Mouse (Mus musculus): ENCODE results near the gene Mrpl28. TPM values are rescaled to one million over a fixed set of nuclear protein-coding genes. Genes with fewer than 3 reads are reported as not detected.
"Not testable (repeated sequence)": the region's sequence is repeated elsewhere in the genome, so short reads cannot be mapped to it uniquely, and the experiment has no call there.

The Mrpl28 gene
- 10 to 100 TPM; 78.4 to 91.8 TPM for total RNA-seq (2021)
- long read RNA-seq, experiment 1, transcript Mrpl28-201 (5 exons, 1,068 nt): major isoform, 93 of 113 reads
- long read RNA-seq, experiment 1, partial matches to known transcripts: 10 of 113 reads
- long read RNA-seq, experiment 1, other reads (novel, unspliced or antisense): 8 of 113 reads
- long read RNA-seq, experiment 2, transcript Mrpl28-201 (5 exons, 1,068 nt): major isoform, 88 of 98 reads
- long read RNA-seq, experiment 2, partial matches to known transcripts: 4 of 98 reads
- long read RNA-seq, experiment 2, other reads (novel, unspliced or antisense): 3 of 98 reads

DNA sequence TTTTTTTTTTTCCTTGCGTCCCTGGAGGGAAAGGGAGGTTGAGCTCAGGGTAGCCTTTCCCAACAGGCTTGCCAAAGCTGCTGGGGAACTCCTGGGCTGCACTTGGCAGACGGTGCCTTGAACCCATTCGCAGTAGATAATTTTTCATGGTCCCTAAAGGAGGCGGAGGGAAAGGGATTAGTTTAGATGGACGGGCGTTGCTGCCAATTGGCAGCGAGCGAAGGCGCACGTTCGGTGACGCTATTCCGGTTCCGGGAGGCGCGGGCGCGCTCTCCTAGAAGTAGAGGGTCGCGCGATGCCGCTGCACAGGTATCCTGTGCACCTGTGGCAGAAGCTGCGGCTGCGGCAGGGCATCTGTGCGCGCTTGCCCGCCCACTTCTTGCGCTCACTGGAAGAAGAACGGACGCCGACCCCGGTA lies at the start of gene Mrpl28:
Gene Mrpl28 (plus strand): TSS at position 234 of the 418 bp plus-strand sequence.
- peak; percentile 73 to 83 for DNase-seq (ENCODE audit: low spot score in 2 of 2)

DNA sequence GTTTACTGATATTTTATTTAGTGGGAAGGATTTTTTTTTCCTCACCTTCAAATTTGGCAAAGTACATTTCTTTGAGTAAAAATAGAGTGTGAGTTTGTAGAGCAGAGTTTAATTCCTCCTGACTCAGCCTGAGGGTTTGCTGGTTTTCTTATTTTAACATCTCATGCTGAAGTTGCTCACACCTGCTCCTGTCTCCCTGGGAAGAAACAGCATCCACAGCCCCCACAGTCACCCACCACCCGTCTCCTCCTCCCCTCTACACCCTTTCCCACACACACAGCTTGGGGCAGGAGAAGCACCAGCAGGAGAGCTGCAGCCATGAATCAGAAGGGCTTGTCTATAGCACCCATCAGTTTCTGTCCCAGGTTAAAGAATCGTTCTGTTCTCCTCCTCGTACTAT lies 48.1 kb upstream of the Mrpl28 start:
- no peak for DNase-seq (ENCODE audit: low spot score in 2 of 2)

DNA sequence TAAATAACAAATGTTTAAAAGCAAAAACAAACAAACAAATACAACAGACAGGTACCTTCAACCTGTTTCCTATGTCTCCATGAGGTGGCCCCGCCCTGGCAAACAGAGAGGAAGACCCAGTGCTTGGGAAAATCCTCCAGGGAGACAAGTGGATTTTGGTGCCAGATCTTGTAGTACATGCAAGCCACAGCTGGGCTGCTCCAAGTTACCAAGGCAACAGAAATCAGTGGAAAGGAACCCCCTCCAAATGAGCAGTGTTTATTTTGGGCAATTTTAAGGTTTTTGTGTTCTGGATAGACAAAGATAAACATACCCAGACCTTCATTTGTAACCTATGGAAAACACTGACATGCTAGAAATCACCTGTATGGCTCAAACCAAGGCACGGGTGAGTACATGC lies 44.4 kb upstream of the Mrpl28 start:
- DNase-seq (ENCODE audit: low spot score in 2 of 2): no peak

DNA sequence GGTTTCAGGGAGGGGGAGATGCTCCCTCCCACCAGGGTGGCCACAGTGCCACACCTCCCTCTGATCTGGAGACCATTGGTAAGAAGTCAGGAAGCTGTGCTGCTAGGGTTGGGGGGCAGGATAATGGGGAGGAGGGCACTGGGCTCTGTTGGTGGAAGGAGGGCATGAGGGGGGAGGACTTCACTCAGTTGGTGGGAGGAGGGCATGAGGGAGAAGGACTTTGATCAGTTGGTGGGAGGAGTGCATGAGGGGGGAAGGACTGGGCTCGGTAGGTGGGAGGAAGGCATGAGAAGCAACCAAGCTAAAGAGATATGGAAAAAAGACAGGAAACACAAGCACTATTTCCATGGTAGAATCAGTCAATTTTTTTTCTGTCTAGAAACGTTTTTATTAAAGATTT lies 42.4 kb upstream of the Mrpl28 start:
- DNase-seq (ENCODE audit: low spot score in 2 of 2): no peak

- no peak for DNase-seq (ENCODE audit: low spot score in 2 of 2)
Measured at GRCm38 (mm10) chr17:26087059-26087564, 36.2 kb upstream of the Mrpl28 start.

GRCm38 (mm10) chr17:26089905-26090632 lies 33.2 kb upstream of the Mrpl28 start, which contains the start of gene Decr2:
Gene Decr2, minus strand, starts transcription at chr17:26090337.
- peak; percentile 39 to 87 for DNase-seq (ENCODE audit: low spot score in 2 of 2)

- no peak for DNase-seq (ENCODE audit: low spot score in 2 of 2)
Measured at GRCm38 (mm10) chr17:26094531-26095110, 28.7 kb upstream of the Mrpl28 start.

DNA sequence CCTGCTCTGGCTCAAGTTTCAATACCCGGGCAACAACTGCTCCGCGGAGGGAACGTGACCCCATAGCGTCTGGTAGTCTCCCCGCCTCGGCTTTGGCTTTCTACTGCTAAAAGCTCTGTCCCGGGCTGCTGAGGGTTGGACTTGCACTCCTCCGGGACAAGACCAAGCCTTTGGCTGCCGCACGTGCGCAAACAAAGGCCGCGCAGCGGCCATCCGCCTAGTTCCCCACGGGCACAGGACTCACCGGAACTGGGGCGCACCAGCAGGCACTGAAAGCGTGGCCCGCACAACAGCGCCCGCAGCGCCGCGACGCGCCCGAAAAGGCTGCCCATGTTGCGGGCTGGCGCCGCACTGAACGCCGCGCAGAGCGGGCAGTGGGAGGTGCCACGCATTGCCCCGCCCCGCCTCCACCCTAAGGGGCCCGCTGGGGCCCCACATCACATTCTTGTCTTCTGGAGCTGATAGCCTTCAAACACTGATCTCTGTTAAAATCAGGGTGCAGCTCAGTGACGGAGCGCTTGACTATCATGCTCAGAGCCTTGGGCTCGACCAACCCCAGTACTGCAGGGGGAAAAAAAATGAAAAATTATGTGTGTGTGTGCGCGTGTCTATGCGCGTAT lies 28.1 kb upstream of the Mrpl28 start, which contains the start of gene Nme4:
Gene Nme4 (minus strand): TSS at position 482 of the 620 bp plus-strand sequence.
- DNase-seq (ENCODE audit: low spot score in 2 of 2): no peak

GRCm38 (mm10) chr17:26098461-26098860 lies 24.8 kb upstream of the Mrpl28 start:
- DNase-seq (ENCODE audit: low spot score in 2 of 2): no peak

DNA sequence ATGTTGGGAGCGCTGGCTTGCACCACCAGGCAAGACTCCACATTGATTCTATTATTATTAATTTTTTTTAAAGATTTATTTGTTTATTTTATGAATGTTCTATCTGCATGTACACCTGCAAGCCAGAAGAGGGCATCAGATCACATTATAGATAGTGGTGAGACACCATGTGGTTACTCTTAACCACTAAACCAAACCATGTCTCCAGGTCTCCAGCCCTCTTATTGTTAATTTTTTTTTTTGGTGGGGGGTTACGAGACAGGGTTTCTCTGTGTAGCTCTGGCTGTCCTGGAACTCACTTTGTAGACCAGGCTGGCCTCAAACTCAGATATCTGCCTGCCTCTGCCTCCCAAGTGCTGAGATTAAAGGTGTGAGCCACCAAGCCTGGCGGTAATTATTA lies 24.0 kb upstream of the Mrpl28 start:
- not testable (repeated sequence) for DNase-seq (ENCODE audit: low spot score in 2 of 2)

DNA sequence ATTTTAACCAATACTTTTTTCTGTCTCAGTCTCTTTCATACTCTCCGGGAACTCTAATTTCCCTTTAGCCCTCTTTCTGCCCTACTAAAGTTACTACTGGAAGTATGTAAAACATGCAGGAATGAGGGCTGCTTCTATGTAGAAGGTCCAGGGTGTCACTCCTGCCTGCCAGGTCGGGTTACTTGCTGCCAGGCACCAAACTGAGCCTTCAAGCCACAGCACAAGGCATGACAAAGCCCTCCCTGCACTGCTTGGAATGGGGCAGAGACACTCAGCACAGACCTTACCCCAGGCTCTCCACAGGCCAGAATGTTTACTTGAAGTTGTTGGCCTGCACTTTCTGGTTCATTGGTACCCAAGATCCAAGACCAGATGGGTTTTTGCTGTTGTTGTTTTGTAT lies 23.1 kb upstream of the Mrpl28 start:
- no peak for DNase-seq (ENCODE audit: low spot score in 2 of 2)

- no peak for DNase-seq (ENCODE audit: low spot score in 2 of 2)
Measured at GRCm38 (mm10) chr17:26101478-26101877, 21.8 kb upstream of the Mrpl28 start.

DNA sequence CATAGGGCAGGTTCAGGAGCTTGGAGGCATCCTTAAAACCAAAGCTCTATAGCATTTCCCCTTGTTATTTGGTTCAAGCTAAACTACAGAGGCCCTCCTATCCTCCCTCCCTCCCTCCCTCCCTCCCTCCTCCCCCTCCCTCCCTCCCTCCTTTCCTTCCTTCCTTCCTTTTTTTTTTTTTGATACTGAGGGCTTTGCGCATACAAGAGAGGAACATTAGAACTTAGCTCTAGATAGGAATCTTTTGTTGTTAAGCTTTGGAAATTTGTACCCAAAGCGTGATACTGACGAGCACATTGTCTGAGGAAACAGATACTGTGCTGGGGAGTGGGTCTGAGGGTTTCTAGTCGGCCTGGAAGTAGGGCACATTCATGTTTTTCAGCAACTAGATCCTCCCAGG lies 17.7 kb upstream of the Mrpl28 start:
- no peak for DNase-seq (ENCODE audit: low spot score in 2 of 2)

GRCm38 (mm10) chr17:26110156-26110555 lies 13.1 kb upstream of the Mrpl28 start:
- DNase-seq (ENCODE audit: low spot score in 2 of 2): no peak

DNA sequence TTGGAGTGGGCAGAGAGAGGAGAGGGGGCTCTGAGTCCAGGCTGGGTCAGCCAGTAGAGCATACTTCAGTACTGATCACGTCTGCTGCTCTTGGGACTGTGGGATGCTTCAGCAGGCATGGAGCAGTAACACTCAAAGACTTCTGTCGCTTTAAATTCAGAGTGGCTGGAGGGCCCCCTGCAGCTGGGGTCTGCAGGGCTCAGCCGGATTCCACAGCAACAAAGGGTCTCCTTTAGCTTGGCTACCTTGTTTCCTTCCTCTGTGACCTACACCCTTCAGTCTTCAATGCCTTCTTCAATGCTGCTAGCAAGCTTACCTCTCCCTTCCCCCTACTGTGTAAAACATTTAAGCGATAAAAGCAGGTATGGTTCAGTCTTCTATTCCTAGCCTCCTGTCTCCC lies 12.3 kb upstream of the Mrpl28 start:
- DNase-seq (ENCODE audit: low spot score in 2 of 2): no peak

GRCm38 (mm10) chr17:26111722-26112121 lies 11.6 kb upstream of the Mrpl28 start:
- no peak for DNase-seq (ENCODE audit: low spot score in 2 of 2)

DNA sequence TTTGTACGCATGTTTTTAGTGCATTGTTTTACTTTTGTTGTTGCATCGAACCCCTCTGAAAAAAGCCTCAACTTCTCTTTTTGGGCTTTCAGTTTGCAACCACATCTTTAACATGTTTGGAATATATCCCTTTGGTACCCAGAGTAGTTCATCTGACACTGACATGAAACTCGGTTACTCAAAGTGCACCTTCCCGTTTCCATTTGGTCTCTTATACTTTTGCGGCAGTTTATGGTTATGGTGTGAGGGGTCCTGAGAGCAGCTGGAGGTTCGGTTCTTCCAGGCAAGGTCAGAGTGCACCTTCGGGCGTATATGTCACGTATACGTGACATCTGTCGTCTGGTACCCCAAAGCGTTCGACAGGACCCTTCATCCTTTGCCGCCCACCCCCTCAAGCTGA lies 10.5 kb upstream of the Mrpl28 start:
- no peak for DNase-seq (ENCODE audit: low spot score in 2 of 2)

DNA sequence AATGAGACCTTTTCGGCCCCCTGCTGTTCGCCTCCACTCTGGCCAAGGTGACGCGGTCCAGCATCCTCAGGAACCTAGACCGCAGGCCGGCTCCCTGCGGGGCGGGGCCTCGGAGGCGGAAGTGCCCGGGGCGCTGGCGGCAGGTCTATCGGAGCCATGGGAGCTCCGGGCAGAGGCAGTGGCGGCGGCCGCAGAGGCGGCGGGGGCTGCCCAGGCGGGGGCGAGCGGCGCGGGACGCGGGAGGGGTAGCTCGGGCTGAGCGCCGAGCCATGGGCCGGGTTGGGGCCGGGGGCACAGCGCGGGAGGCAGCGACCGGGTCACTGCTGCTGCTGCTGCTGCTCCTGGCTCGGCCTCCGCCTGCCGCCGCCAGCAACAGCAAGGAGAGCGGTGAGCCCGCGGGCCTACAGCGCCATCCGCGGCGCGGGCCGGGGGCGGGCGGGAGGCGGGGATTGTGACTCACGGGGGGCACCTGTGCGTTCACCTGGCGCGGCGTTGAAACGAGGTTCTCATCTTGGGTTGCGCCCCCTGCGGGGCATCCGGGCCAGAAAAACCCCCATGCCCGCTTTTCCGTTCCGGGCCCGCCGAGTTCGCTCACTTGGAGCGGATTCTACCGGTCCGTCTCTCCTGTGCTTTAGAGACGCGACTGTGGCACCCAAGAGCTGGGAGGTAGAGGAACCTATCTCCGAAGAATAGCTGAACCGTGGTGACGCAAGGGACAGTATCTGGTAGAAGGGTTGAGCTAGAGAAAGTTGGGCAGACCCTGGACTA lies 9.9 kb upstream of the Mrpl28 start, which contains the start of gene Tmem8:
Gene Tmem8 (plus strand): TSS at position 119 of the 768 bp plus-strand sequence.
- peak; percentile 43 to 52 for DNase-seq (ENCODE audit: low spot score in 2 of 2)

DNA sequence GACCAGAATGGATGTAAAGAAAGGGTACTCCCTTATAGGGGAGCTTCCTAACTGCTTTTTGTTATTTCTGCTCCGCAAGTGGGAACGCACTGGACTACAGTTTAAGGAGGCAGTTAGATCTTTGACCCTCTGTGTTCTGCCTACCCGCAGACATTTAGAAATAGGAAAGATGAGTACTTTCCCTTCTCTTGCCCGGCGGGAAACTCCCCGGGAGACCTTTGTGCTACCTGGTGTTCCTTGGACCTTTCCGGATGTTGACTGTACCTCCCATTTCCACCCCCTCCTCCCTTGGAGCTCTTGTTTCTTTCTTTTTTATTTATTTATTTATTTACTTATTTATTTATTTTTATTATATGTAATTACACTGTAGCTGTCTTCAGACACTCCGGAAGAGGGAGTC lies 9.2 kb upstream of the Mrpl28 start:
- DNase-seq (ENCODE audit: low spot score in 2 of 2): no peak

GRCm38 (mm10) chr17:26114461-26114860 lies 8.8 kb upstream of the Mrpl28 start:
- not testable (repeated sequence) for DNase-seq (ENCODE audit: low spot score in 2 of 2)

Data from adrenal gland, postnatal 4 days (tissue).